Mouse (Mus musculus) MEL-GATA-1-ER (cell line): ENCODE results near the gene Srl.
"Not testable (repeated sequence)": the region's sequence is repeated elsewhere in the genome, so short reads cannot be mapped to it uniquely, and the experiment has no call there.

ENCODE experiments used
- DNase-seq: peaks from one replicate; pipeline ENCODE4 v3.0.0-alpha.2; 2012; ENCODE audit warnings: low read depth; ENCODE audit errors: extremely low read depth

Gene Srl

GRCm38 (mm10) chr16:4541501-4542198, at the start of gene Srl:
Gene Srl (minus strand): TSS chr16:4541816.
- peak; percentile 95 for DNase-seq

GRCm38 (mm10) chr16:4590236-4590635, 48.6 kb upstream of the Srl start:
- no peak for DNase-seq

- no peak for DNase-seq
These were observed 46.0 kb upstream of the Srl start for GRCm38 (mm10) chr16:4587516-4588210.

GRCm38 (mm10) chr16:4586531-4587123, 45.0 kb upstream of the Srl start:
- peak; percentile 84 for DNase-seq

- DNase-seq, result peak; percentile 24
These were observed 44.3 kb upstream of the Srl start for GRCm38 (mm10) chr16:4585642-4586530.

GRCm38 (mm10) chr16:4584438-4584837, 42.8 kb upstream of the Srl start:
- no peak for DNase-seq

- peak; percentile 68 for DNase-seq
These were observed 42.2 kb upstream of the Srl start for GRCm38 (mm10) chr16:4583807-4584206.

- DNase-seq, result not testable (repeated sequence)
These were observed 39.6 kb upstream of the Srl start for GRCm38 (mm10) chr16:4581179-4581578.

GRCm38 (mm10) chr16:4578630-4579029, 37.0 kb upstream of the Srl start:
- no peak for DNase-seq

- no peak for DNase-seq
These were observed 35.3 kb upstream of the Srl start for GRCm38 (mm10) chr16:4576873-4577272.

GRCm38 (mm10) chr16:4576038-4576437, 34.4 kb upstream of the Srl start:
- DNase-seq, result no peak

GRCm38 (mm10) chr16:4570737-4571136, 29.1 kb upstream of the Srl start:
- no peak for DNase-seq

GRCm38 (mm10) chr16:4567912-4568311, 26.3 kb upstream of the Srl start:
- DNase-seq, result peak; percentile 60

GRCm38 (mm10) chr16:4560145-4560952, 18.7 kb upstream of the Srl start:
- DNase-seq, result no peak

GRCm38 (mm10) chr16:4559715-4560144, 18.1 kb upstream of the Srl start, which contains the start of gene Tfap4:
Gene Tfap4 (minus strand): TSS chr16:4559854.
- DNase-seq, result peak; percentile 89

GRCm38 (mm10) chr16:4558980-4559631, 17.5 kb upstream of the Srl start:
- no peak for DNase-seq

- peak; percentile 87 for DNase-seq
These were observed 16.9 kb upstream of the Srl start for GRCm38 (mm10) chr16:4558384-4558979.

GRCm38 (mm10) chr16:4557949-4558348, 16.3 kb upstream of the Srl start:
- DNase-seq, result no peak

GRCm38 (mm10) chr16:4557085-4557484, 15.5 kb upstream of the Srl start:
- no peak for DNase-seq

- no peak for DNase-seq
These were observed 13.9 kb upstream of the Srl start for GRCm38 (mm10) chr16:4555555-4555954.
